Mouse (Mus musculus): ENCODE results near the gene Casd1.
"Not testable (repeated sequence)": the region's sequence is repeated elsewhere in the genome, so short reads cannot be mapped to it uniquely, and the experiment has no call there.

The Casd1 gene

DNA sequence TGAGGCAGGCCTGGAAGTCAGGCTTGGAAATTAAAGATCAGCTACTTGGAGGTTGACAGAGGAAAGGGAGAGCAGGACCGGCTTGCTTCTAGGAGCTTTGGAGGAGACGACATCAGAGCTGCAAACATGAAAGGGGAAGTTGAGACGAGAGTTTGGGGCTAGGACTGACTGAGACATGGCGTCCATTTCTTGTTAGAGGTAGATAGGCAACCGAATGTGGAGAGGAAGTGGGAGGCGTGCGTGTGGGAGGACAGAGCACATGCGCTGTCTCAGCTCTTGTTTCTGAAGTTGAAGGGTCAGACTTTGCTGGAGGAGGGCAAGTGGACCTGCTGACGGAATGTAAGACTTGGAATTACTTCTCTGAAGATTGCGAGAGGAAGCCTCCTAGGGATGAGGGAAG lies 17.3 kb downstream of the Casd1 start:
- DNase-seq: peak in 1 of 2 experiments; percentile 14

DNA sequence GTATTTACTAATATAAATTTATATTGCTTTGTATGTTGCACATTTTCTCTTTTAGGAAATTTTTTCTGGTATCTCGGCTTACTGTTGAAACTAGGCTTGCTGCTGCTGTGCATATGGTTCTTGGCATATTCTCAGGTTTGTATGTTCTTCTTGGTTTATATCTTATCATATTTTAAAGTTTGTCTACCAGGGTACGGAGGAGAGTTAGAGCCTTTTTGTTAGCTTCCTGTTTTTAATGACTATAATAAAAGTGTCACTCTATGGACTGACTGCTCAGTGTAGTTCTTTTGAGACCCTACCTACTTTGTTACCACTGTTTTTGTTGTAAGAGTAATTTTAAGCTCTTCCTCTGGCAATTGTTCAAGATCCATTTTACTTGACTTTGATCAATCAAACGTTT lies 30.8 kb downstream of the Casd1 start:
- no peak for DNase-seq

- no peak for DNase-seq
Observed at GRCm38 (mm10) chr6:4633189-4633588, 32.5 kb downstream of the Casd1 start.

DNA sequence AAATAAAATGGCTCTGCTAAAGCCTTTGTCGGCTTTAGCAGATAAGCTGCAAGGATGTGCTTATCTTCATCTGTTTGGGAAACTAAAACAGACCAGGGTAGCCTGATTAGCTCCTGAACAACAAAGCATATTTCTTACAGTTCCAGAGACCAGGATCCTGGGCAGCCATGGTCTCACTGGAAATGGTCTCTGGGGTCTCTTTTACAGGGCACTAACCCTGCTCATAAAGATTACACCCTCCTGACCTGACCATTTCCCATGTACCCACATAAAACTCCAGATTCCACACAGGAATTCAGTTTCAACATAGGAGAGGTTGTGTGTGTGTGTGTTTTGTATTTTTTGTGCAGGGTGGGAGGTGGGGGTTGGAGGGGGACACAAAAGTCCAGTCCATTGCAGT lies 34.2 kb downstream of the Casd1 start:
- no peak for DNase-seq

DNA sequence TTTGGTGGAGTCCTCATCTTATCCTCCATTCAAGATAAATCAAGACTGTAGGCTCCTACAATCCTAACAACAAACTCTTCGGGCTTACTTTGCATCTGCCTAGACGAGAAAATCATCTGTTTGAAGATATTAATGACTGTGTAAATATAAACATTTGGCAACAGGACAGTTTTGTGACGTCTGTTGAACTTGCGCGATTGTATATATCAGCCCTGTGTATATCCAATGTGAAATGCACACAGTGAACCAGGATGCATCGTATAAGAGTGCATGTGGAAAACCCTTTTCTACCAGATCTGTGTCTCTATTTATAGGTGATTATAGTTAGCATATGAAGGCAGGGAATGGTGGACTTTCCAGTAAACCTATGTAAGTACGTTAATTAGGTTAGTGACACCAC lies 41.4 kb downstream of the Casd1 start:
- DNase-seq: no peak

DNA sequence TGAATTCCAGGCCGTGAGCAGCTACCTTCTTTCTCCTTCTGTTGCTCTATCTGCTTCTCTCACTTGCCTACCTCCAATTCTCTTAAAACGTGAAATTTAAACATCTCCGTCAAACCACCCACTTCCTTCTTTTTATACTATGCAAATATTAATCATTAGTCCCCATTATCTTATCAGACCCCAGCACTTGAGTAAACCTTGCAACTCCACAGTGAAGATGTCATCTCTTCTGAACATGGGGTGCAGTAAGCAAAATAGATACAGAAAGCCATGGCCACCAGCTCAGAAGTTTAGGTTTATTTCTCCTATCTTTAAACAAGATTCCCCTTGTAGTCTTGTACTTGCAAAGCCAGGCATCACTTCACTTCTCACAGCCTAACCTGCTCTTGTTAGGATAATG lies 46.7 kb downstream of the Casd1 start:
- no peak for DNase-seq

GRCm38 (mm10) chr6:4652596-4653134 lies 52.0 kb downstream of the Casd1 start:
- DNase-seq: no peak

DNA sequence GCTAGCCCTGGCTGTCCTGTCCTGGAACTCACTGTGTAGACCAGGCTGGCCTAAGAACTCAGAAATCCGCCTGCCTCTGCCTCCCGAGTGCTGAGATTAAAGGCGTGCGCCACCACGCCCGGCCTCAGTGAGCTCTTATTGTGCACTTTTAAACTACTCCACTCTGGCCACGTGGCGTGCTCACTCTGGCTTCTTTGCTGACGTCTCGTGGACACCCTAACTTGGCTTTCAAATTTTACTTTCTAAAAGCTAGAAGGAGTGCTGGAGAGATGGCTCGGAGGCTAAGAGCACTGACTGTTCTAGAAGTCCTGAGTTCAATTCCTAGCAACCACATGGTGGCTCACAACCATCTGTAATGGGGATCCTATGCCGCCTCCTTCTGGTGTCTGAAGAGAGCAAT lies 53.1 kb downstream of the Casd1 start:
- DNase-seq: not testable (repeated sequence)

- DNase-seq: no peak
Observed at GRCm38 (mm10) chr6:4655466-4655865, 54.8 kb downstream of the Casd1 start.

GRCm38 (mm10) chr6:4655924-4656323 lies 55.3 kb downstream of the Casd1 start:
- no peak for DNase-seq

- no peak for DNase-seq
Observed at GRCm38 (mm10) chr6:4658861-4659260, 58.2 kb downstream of the Casd1 start.

- DNase-seq: no peak
Observed at GRCm38 (mm10) chr6:4663516-4663915, 62.9 kb downstream of the Casd1 start.

DNA sequence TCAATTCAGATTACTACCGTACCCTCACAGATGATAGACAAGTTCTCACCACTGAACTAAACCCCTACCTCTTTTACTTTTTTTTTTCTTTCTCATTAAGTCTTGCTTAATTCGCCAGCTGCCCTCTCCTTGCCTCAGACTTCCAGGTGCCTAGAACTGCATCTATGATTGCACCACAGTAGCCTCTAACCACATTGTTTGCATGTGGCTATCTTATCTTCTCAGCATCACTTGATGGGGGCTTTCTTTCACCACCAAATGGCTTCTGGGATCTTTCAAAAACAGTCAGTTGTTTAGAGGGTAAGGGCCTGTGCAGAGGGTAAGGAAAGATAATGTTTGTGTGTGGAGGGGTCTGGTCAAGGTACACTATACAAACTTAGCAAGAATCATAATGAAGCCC lies 63.7 kb downstream of the Casd1 start:
- no peak for DNase-seq

DNA sequence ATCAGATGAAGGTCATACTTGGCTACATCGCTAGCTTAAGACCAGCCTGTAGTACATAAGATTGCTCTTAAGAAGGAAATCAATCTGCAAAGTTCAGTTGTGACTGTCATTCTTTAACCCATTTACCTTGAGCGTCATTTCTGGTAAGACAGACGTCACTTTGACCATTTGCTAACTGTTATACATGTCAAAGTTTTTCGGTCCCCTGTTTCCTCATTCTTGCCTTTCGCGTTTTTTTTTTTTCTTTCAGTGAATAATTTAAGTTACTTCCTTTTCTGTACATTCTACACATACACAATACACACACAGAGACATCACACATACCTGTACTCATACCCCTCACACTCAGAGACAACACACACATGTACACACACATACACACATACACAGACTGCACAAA lies 64.5 kb downstream of the Casd1 start:
- no peak for DNase-seq

GRCm38 (mm10) chr6:4677356-4677761 lies 76.7 kb downstream of the Casd1 start:
- DNase-seq: no peak

GRCm38 (mm10) chr6:4679981-4680380 lies 79.3 kb downstream of the Casd1 start:
- no peak for DNase-seq

DNA sequence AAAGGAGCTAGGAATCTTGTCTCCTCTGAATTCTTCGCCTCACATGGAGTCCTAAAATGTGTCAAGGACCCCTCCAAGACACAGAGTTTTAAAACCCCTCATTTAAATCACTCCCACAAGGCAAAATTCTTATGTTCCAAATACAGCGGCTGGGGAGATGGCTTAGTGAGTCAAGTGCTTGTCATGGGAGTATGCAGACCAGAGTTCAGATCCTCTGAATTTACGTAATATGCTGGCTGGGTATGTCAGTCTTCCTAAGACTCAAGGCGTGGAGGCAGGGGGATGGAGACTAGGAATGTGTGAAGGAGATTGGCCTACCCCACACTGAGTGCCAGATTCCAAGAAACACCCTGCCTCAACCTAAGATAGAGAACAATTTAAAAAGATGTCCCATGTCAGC lies 79.9 kb downstream of the Casd1 start:
- DNase-seq: no peak

GRCm38 (mm10) chr6:4684706-4685340 lies 84.2 kb downstream of the Casd1 start:
- DNase-seq: no peak

- DNase-seq: no peak
Observed at GRCm38 (mm10) chr6:4690438-4690837, 89.8 kb downstream of the Casd1 start.

Data from lung, postnatal 4 days (tissue).